Comparison of ENCODE assay signal across 8 mouse cellular contexts in genomic region chr19:24999201-24999886, GRCm38 (mm10). TPM values are rescaled to one million over a fixed set of nuclear protein-coding genes. Genes with fewer than 3 reads are reported as not detected.
A peak's percentile ranks its signal among the peaks of the same experiment; 100 is the strongest.
DNase-seq lines count a peak whose midpoint lies in the region; ATAC-seq and TF ChIP-seq lines count a peak whose summit lies in the region.

Gene Dock8 (plus strand): TSS chr19:24999534.

- no peaks in the 10 kb centered on the region for H3K36me3 ChIP-seq in hindbrain, postnatal 0 days (ENCODE audit: insufficient read depth, low read length)

- peak; percentile 66 for DNase-seq in Muller cell, postnatal 12 days (ENCODE audit: inconsistent ontology term)
- peak; percentile 67 for DNase-seq in gastrocnemius, postnatal 10 days
- DNase-seq in hindbrain, postnatal 0 days (ENCODE audit: low spot score) = peak; percentile 50
- DNase-seq in left cerebral cortex, adult 9 months (ENCODE audit: low spot score in 2 of 2) = peak; percentile 7 to 24
- DNase-seq in retina, postnatal 7 days (ENCODE audit: low read depth, low spot score) = peak; percentile 25
- peak; percentile 79 for DNase-seq in urinary bladder, adult 2 months (ENCODE audit: low spot score)

- ATAC-seq in hindbrain, postnatal 0 days = peak; percentile 74
- ATAC-seq in megakaryocyte, adult 5-6 weeks (ENCODE audit: poor library complexity, severe bottlenecking) = peak; percentile 68

- H3K4me1 ChIP-seq in cortical plate, adult 2 months (ENCODE audit: control insufficient read depth, insufficient read depth, low read length) = no peaks in the 10 kb centered on the region
- H3K4me1 ChIP-seq in hindbrain, postnatal 0 days (ENCODE audit: insufficient read depth, low read length) = no peaks in the 10 kb centered on the region

- no peaks in the 10 kb centered on the region for H3K9me3 ChIP-seq in hindbrain, postnatal 0 days (ENCODE audit: low read length)

- no peak for TF ChIP-seq POLR2A in cortical plate, adult 2 months (IDR thresholded peaks at IDR 0.05; ENCODE audit: extremely low read depth, insufficient read depth, low read length)

- peaks cover 26% of the 10 kb centered on the region for H3K27me3 ChIP-seq in hindbrain, postnatal 0 days (ENCODE audit: insufficient read depth, low read length)

- WGBS in hindbrain, postnatal 0 days = 2% methylated on average over 90 of the region's 109 CpGs

- peak within 1 kb of the TSS; percentile 45 for H3K9ac ChIP-seq in hindbrain, postnatal 0 days (replicated peaks; ENCODE audit: low read length)

- H3K4me2 ChIP-seq in hindbrain, postnatal 0 days (ENCODE audit: low read depth, low read length) = peak within 1 kb of the TSS; percentile 96

- H3K4me3 ChIP-seq in cortical plate, adult 2 months (ENCODE audit: insufficient read depth, low read length) = peak within 1 kb of the TSS; percentile 53
- H3K4me3 ChIP-seq in hindbrain, postnatal 0 days (ENCODE audit: low read length) = peak within 1 kb of the TSS; percentile 64

- TF ChIP-seq CTCF in cortical plate, adult 2 months (IDR thresholded peaks at IDR 0.05; ENCODE audit: extremely low read depth, insufficient read depth, low read length) = no peak
- TF ChIP-seq CTCF in hindbrain, postnatal 0 days (IDR thresholded peaks at IDR 0.05; ENCODE audit: low read depth) = no peak

- no peak within 1 kb of the TSS for H3K27ac ChIP-seq in cortical plate, adult 2 months (ENCODE audit: insufficient read depth, low read length)
- H3K27ac ChIP-seq in hindbrain, postnatal 0 days = no peak within 1 kb of the TSS

RNA-seq across cellular contexts. Expression of gene Dock8, which starts in this region (rescaled TPM):
- 1.7 TPM in 2 replicates for polyA plus RNA-seq in cortical plate, adult 2 months (2012; rRNA removed)
- total RNA-seq in gastrocnemius, postnatal 10 days (2021) = 1 to 10 TPM; 4.3 to 5.1 TPM
- 1.3 and 2.9 TPM in 2 replicates for total RNA-seq in hindbrain, postnatal 0 days (2014; rRNA removed)
- 0.40 and 1.1 TPM in 2 replicates for polyA plus RNA-seq in hindbrain, postnatal 0 days (2015; fragmentation: Nextera tagmentation; extraction: Ambion mirVana)
- 168 and 172 TPM in 2 replicates for total RNA-seq in megakaryocyte, adult 5-6 weeks (2015)
- 89.8 and 102 TPM in 2 replicates for total RNA-seq in megakaryocyte, adult 5-6 weeks (2017)
- polyA plus RNA-seq in urinary bladder, adult 2 months (2012; rRNA removed) = 28.4 and 29.7 TPM in 2 replicates

Comparison
In these comparisons a context has a peak if more than half of its experiments do, and no peak if none do; other contexts are left out.
1. RNA of gene Dock8 (total RNA-seq): 89.8 to 172 TPM in megakaryocyte, adult 5-6 weeks; 4.3 to 5.1 TPM in gastrocnemius, postnatal 10 days and 1.3 to 2.9 TPM in hindbrain, postnatal 0 days; every median in the first group is over 10 times any median in the second.
2. RNA of gene Dock8 (polyA plus RNA-seq): 28.4 to 29.7 TPM in urinary bladder, adult 2 months; 1.7 TPM in cortical plate, adult 2 months and 0.40 to 1.1 TPM in hindbrain, postnatal 0 days; every median in the first group is over 10 times any median in the second.
3. DNase-seq: peak in every context shown above with its lines; median percentile 79 in urinary bladder, adult 2 months; 67 in gastrocnemius, postnatal 10 days; 66 in Muller cell, postnatal 12 days; 50 in hindbrain, postnatal 0 days; 25 in retina, postnatal 7 days; 16 in left cerebral cortex, adult 9 months.